Mouse (Mus musculus) central nervous system, embryonic 14 days (tissue): ENCODE measurements around the gene Gm3404. TPM values are rescaled to one million over a fixed set of nuclear protein-coding genes. Genes with fewer than 3 reads are reported as not detected.

Source experiments
- polyA plus RNA-seq: library from polyadenylated mRNA; depleted of rRNA; stranded (reverse); fragments of >200 nt; gene quantifications from 2 replicates; pipeline ENCODE4 v1.2.3, GENCODE M21; 2012; rRNA removed

Gene Gm3404
- polyA plus RNA-seq = not detected in 2 replicates

GRCm38 (mm10) chr5:146525501-146525900, at the start of gene Gm3404:
Gm3404 (plus strand) TSS chr5:146525801.

GRCm38 (mm10) chr5:146481665-146482064, 43.9 kb upstream of the Gm3404 start, which contains the start of gene Gm6408:
Gm6408 (plus strand) TSS chr5:146481965.

GRCm38 (mm10) chr5:146491063-146491462, 34.5 kb upstream of the Gm3404 start, which contains the start of gene Gm6370:
Gm6370 (plus strand) TSS chr5:146491363.

GRCm38 (mm10) chr5:146502099-146502498, 23.5 kb upstream of the Gm3404 start, which contains the start of gene 4930449I24Rik:
4930449I24Rik (plus strand) TSS chr5:146502399.

GRCm38 (mm10) chr5:146513823-146514222, 11.8 kb upstream of the Gm3404 start, which contains the start of gene Gm3402:
Gm3402 (plus strand) TSS chr5:146514123.

GRCm38 (mm10) chr5:146537347-146537746, 11.7 kb downstream of the Gm3404 start, which contains the start of gene Gm3409:
Gm3409 (plus strand) TSS chr5:146537647.

GRCm38 (mm10) chr5:146555836-146556235, 30.2 kb downstream of the Gm3404 start, which contains the start of gene Gm3415:
Gm3415 (plus strand) TSS chr5:146556136.

Other genes starting within 250 kb of the Gm3404 start
- 23.5 and 24.5 TPM in 2 replicates for gene Wasf3, start 140.8 kb upstream of the Gm3404 start, polyA plus RNA-seq
- 0.04 and 0.08 TPM in 2 replicates for gene Gm6408, start 43.8 kb upstream of the Gm3404 start, polyA plus RNA-seq
- gene Gm6370, start 34.4 kb upstream of the Gm3404 start, polyA plus RNA-seq = not detected in 2 replicates
- gene 4930449I24Rik, start 23.4 kb upstream of the Gm3404 start, polyA plus RNA-seq = not detected in 2 replicates
- not detected in 2 replicates for gene Gm3402, start 11.7 kb upstream of the Gm3404 start, polyA plus RNA-seq
- not detected in 2 replicates for gene Gm3409, start 11.8 kb downstream of the Gm3404 start, polyA plus RNA-seq
- gene Gm3415, start 30.3 kb downstream of the Gm3404 start, polyA plus RNA-seq = not detected in 2 replicates
- 10.8 and 11.7 TPM in 2 replicates for gene Gpr12, start 59.4 kb downstream of the Gm3404 start, polyA plus RNA-seq